Mouse (Mus musculus): Measurements from ENCODE around the gene Prkg1. TPM values are rescaled to one million over a fixed set of nuclear protein-coding genes. Genes with fewer than 3 reads are reported as not detected.

Gene Prkg1
- polyA plus RNA-seq, 1 experiment from 2014 or later: 10.3 TPM

DNA sequence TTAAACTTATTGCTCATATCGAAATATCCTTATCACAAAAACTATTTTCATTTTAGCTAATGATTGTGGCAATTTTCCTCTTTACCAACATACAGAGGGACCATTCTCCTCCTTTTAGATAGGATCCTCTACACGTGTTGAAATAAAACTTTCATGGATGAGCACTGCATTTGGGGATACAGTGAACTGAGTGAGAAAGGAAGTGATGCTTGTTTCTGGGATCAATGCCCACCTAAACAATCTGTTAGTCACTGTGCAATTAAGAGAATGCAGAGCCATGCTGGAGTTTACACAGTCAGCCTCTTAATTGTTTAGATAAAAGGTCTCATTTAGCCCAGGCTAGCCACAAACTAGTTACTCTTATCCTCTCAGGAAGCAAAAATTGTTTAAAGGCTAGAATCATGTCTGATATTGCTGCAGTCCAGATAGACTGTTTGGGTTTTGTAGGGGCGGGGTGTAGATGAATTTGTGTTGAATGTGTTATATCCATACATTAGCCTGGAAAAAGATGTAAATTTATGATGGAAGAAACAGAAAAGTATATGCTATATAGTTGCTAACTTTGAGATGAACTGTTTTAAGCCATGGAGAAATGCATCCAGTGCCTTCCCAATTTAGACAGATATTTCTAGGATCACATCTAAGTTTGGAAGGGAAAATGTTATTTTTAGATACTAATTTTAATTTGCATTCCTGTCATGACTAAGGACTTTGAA lies 1151.5 kb downstream of the Prkg1 start:
- ATAC-seq (ENCODE audit: low read depth): no peak
- no peaks in the 10 kb centered on the region for H3K9me3 ChIP-seq (ENCODE audit: control insufficient read depth, low read length)
- no peak overlapping the region for H3K4me2 ChIP-seq (ENCODE audit: low read depth, low read length)
- WGBS: 77% methylated on average over 3 of the region's 3 CpGs
- H3K36me3 ChIP-seq (ENCODE audit: control insufficient read depth, insufficient read depth, low read length): no peaks in the 10 kb centered on the region
- H3K4me1 ChIP-seq (ENCODE audit: control insufficient read depth, insufficient read depth, low read length): no peaks in the 10 kb centered on the region
- H3K9ac ChIP-seq (replicated peaks; ENCODE audit: low read depth, low read length): no peak overlapping the region
- no peak overlapping the region for H3K4me3 ChIP-seq (ENCODE audit: low read depth, low read length)
- no peak overlapping the region for H3K27ac ChIP-seq (ENCODE audit: low read depth, low read length)
- no peaks in the 10 kb centered on the region for H3K27me3 ChIP-seq (ENCODE audit: control insufficient read depth, insufficient read depth, low read length)

DNA sequence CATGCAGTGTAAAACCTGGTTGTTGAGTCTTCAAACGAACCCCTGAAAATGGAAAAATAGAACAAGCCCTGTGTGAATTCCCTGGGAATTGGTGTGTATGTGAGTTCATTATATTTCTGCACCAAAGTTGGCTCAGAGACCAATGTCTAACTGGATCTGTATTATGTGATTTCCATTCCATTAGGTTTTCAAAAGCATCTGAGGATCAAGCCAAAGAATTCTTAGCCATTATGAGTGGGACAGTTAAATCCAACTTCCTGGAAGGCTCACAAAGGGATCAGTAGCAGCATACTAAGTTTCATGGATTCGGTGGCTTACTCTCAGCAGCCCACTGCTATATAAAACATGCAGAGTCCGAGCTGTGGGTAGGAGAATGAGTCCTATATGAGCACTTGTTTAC lies 1178.5 kb downstream of the Prkg1 start:
- 87% methylated on average over 3 of the region's 3 CpGs for WGBS
- H3K36me3 ChIP-seq (ENCODE audit: control insufficient read depth, insufficient read depth, low read length): no peaks in the 10 kb centered on the region
- no peaks in the 10 kb centered on the region for H3K9me3 ChIP-seq (ENCODE audit: control insufficient read depth, low read length)
- H3K9ac ChIP-seq (replicated peaks; ENCODE audit: low read depth, low read length): no peak overlapping the region
- no peaks in the 10 kb centered on the region for H3K27me3 ChIP-seq (ENCODE audit: control insufficient read depth, insufficient read depth, low read length)
- H3K4me1 ChIP-seq (ENCODE audit: control insufficient read depth, insufficient read depth, low read length): no peaks in the 10 kb centered on the region
- ATAC-seq (ENCODE audit: low read depth): no peak
- no peak overlapping the region for H3K4me2 ChIP-seq (ENCODE audit: low read depth, low read length)
- H3K4me3 ChIP-seq (ENCODE audit: low read depth, low read length): no peak overlapping the region
- no peak overlapping the region for H3K27ac ChIP-seq (ENCODE audit: low read depth, low read length)

DNA sequence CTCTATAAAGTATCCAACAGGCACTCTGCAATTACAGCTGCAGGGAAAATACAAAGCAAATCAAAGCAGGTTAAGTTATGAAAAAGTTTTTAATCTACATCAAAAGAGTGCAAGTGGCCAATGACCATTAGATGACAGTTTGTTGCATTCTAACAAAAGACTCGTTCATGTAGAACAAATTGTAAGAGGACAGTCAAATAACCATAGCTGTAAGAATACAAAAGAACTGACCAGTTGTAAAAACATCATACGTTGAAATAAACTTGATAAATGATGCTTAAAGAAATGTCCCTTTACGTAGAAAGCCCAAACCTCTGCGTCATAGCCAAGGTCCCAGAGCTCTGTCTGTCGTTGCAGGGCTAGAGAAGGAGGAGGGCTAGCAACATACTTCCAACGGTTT lies 1200.3 kb downstream of the Prkg1 start:
- no peaks in the 10 kb centered on the region for H3K9me3 ChIP-seq (ENCODE audit: control insufficient read depth, low read length)
- H3K36me3 ChIP-seq (ENCODE audit: control insufficient read depth, insufficient read depth, low read length): no peaks in the 10 kb centered on the region
- no peak overlapping the region for H3K9ac ChIP-seq (replicated peaks; ENCODE audit: low read depth, low read length)
- WGBS: 30% methylated on average over 6 of the region's 6 CpGs
- ATAC-seq (ENCODE audit: low read depth): no peak
- H3K4me1 ChIP-seq (ENCODE audit: control insufficient read depth, insufficient read depth, low read length): no peaks in the 10 kb centered on the region
- no peak overlapping the region for H3K4me3 ChIP-seq (ENCODE audit: low read depth, low read length)
- H3K27me3 ChIP-seq (ENCODE audit: control insufficient read depth, insufficient read depth, low read length): no peaks in the 10 kb centered on the region
- H3K4me2 ChIP-seq (ENCODE audit: low read depth, low read length): no peak overlapping the region
- H3K27ac ChIP-seq (ENCODE audit: low read depth, low read length): no peak overlapping the region

DNA sequence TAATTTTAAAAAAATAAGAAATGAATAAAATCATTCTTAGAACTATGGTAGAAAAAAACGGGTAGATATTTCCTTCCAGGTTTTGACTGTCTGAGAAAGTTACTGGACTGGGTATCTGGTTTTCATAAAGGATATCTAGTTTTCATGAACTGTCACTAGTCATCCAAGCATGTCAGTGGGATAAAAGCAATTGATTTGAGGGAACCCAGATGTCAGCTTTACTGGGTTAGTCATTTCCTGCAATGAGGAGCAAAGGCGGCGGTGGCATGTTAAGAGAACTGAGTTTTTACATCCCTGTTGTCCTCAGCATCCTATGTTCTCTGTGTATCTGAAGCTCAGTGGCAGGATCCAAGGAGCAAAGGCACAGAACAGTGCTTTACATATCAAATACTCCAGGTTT lies 1201.0 kb downstream of the Prkg1 start:
- Histone ChIP-seq H3K4me2 (ENCODE audit: low read depth, low read length) (no peak overlapping the region), H3K9ac (replicated peaks; ENCODE audit: low read depth, low read length) (no peak overlapping the region), H3K9me3 (ENCODE audit: control insufficient read depth, low read length) (no peaks in the 10 kb centered on the region), H3K4me3 (ENCODE audit: low read depth, low read length) (no peak overlapping the region), H3K27me3 (ENCODE audit: control insufficient read depth, insufficient read depth, low read length) (no peaks in the 10 kb centered on the region), H3K27ac (ENCODE audit: low read depth, low read length) (no peak overlapping the region), H3K4me1 (ENCODE audit: control insufficient read depth, insufficient read depth, low read length) (no peaks in the 10 kb centered on the region), H3K36me3 (ENCODE audit: control insufficient read depth, insufficient read depth, low read length) (no peaks in the 10 kb centered on the region)
- WGBS: 87% methylated on average over 3 of the region's 3 CpGs
- ATAC-seq (ENCODE audit: low read depth): no peak

DNA sequence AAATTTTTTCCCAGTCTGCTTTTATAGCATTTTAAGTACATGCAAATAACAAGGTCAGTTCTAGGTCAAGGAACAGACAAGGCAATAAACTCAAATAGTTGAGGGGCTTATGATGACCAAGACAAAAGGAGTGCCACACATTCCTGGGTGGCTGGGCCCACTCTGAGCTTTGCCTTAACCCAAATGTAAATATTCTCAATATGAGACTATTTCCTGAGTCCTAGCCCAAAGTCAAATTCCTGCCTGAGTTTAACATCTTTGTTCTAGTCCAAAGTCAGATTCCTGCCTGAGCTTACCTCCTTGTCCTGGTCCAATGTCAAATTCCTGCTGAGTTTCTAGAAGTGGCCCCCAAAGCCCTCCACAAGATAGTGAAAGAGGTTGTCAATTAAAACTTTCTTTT lies 1206.8 kb downstream of the Prkg1 start:
- no peak for ATAC-seq (ENCODE audit: low read depth)
- Histone ChIP-seq H3K27ac (ENCODE audit: low read depth, low read length) (no peak overlapping the region), H3K9ac (replicated peaks; ENCODE audit: low read depth, low read length) (no peak overlapping the region), H3K36me3 (ENCODE audit: control insufficient read depth, insufficient read depth, low read length) (no peaks in the 10 kb centered on the region), H3K4me1 (ENCODE audit: control insufficient read depth, insufficient read depth, low read length) (no peaks in the 10 kb centered on the region), H3K4me2 (ENCODE audit: low read depth, low read length) (no peak overlapping the region), H3K9me3 (ENCODE audit: control insufficient read depth, low read length) (no peaks in the 10 kb centered on the region), H3K4me3 (ENCODE audit: low read depth, low read length) (no peak overlapping the region), H3K27me3 (ENCODE audit: control insufficient read depth, insufficient read depth, low read length) (no peaks in the 10 kb centered on the region)

DNA sequence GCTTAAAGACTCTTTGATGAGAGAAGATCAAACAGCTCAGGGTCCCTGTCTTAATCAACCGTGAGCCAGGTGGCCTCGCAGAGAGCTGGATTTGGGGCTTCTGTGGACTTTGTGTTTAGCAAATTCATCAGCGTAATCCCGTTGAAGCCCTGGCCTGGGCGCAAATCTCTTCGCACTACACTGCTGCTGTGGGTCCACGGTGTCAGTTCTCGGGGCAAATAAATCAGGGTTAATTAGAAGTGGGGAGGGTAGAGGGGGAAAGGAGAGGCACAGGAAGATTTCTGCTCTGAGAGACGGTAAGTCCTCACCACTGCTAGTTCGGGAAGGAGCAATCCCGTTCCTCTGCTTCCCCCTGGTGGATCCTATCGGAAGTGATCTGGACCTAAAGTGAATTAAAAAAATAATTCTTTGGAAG lies 1210.4 kb downstream of the Prkg1 start:
- no peaks in the 10 kb centered on the region for H3K9me3 ChIP-seq (ENCODE audit: control insufficient read depth, low read length)
- H3K27me3 ChIP-seq (ENCODE audit: control insufficient read depth, insufficient read depth, low read length): peaks cover under 1% of the 10 kb centered on the region; the same call in 1 of the 2 replicates
- H3K36me3 ChIP-seq (ENCODE audit: control insufficient read depth, insufficient read depth, low read length): no peaks in the 10 kb centered on the region
- under 1% methylated on average over 12 of the region's 12 CpGs for WGBS
- H3K4me2 ChIP-seq (ENCODE audit: low read depth, low read length): peak overlapping the region; percentile 49
- ATAC-seq (ENCODE audit: low read depth): peak; percentile 87
- no peak overlapping the region for H3K27ac ChIP-seq (ENCODE audit: low read depth, low read length)
- H3K4me3 ChIP-seq (ENCODE audit: low read depth, low read length): peak overlapping the region; percentile 20
- peaks cover 9% of the 10 kb centered on the region for H3K4me1 ChIP-seq (ENCODE audit: control insufficient read depth, insufficient read depth, low read length)
- H3K9ac ChIP-seq (replicated peaks; ENCODE audit: low read depth, low read length): peak overlapping the region; percentile 44

DNA sequence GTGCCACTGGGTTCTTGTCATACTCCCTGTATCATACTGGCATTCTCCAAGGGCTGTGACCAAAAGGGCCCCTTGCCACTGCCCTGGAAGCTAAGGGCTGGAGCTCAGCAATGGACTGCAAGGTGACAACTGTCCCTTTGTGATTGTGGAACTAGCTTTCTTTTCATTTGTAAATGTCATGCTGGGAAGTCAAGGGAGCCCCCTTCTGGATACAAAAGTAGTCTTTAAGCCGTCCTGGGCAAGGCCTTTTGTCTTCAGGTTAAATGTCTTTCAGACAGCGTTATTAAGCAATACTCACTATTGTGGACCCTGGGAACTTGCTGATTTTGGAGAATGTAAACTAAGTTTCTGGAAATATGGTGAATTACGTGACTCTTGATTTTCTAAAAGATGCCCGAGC lies 1211.1 kb downstream of the Prkg1 start:
- Histone ChIP-seq H3K27ac (ENCODE audit: low read depth, low read length) (no peak overlapping the region), H3K36me3 (ENCODE audit: control insufficient read depth, insufficient read depth, low read length) (no peaks in the 10 kb centered on the region), H3K4me3 (ENCODE audit: low read depth, low read length) (no peak overlapping the region), H3K27me3 (ENCODE audit: control insufficient read depth, insufficient read depth, low read length) (peaks cover 6% of the 10 kb centered on the region; the same call in 1 of the 2 replicates), H3K9me3 (ENCODE audit: control insufficient read depth, low read length) (no peaks in the 10 kb centered on the region), H3K9ac (replicated peaks; ENCODE audit: low read depth, low read length) (no peak overlapping the region), H3K4me1 (ENCODE audit: control insufficient read depth, insufficient read depth, low read length) (peaks cover 15% of the 10 kb centered on the region), H3K4me2 (ENCODE audit: low read depth, low read length) (no peak overlapping the region)
- WGBS: 4% methylated on average over 4 of the region's 4 CpGs
- no peak for ATAC-seq (ENCODE audit: low read depth)

DNA sequence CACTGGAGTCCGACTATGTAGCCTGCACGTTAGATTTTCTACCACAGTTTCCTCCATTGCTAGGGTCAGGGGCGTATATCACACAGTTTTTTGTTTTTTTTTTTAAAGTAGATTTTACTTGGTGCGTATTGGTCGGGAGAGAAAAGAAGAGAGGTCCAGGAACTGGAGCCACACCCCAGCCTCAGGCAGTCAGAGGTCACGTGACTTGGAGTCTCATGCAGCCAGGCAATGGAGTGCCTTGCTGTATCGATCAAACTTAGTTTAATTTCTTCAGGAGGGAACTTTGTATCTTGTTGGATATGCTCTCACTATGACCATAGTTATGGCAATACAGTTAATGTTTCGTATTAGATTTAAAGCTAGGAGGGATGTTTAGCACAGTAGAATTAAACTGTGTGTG lies 1212.6 kb downstream of the Prkg1 start:
- H3K9me3 ChIP-seq (ENCODE audit: control insufficient read depth, low read length): no peaks in the 10 kb centered on the region
- H3K27me3 ChIP-seq (ENCODE audit: control insufficient read depth, insufficient read depth, low read length): peaks cover 13% of the 10 kb centered on the region
- H3K4me3 ChIP-seq (ENCODE audit: low read depth, low read length): no peak overlapping the region
- H3K4me1 ChIP-seq (ENCODE audit: control insufficient read depth, insufficient read depth, low read length): peaks cover 15% of the 10 kb centered on the region
- H3K4me2 ChIP-seq (ENCODE audit: low read depth, low read length): no peak overlapping the region
- no peaks in the 10 kb centered on the region for H3K36me3 ChIP-seq (ENCODE audit: control insufficient read depth, insufficient read depth, low read length)
- no peak for ATAC-seq (ENCODE audit: low read depth)
- WGBS: 71% methylated on average over 8 of the region's 8 CpGs
- H3K9ac ChIP-seq (replicated peaks; ENCODE audit: low read depth, low read length): no peak overlapping the region
- no peak overlapping the region for H3K27ac ChIP-seq (ENCODE audit: low read depth, low read length)

DNA sequence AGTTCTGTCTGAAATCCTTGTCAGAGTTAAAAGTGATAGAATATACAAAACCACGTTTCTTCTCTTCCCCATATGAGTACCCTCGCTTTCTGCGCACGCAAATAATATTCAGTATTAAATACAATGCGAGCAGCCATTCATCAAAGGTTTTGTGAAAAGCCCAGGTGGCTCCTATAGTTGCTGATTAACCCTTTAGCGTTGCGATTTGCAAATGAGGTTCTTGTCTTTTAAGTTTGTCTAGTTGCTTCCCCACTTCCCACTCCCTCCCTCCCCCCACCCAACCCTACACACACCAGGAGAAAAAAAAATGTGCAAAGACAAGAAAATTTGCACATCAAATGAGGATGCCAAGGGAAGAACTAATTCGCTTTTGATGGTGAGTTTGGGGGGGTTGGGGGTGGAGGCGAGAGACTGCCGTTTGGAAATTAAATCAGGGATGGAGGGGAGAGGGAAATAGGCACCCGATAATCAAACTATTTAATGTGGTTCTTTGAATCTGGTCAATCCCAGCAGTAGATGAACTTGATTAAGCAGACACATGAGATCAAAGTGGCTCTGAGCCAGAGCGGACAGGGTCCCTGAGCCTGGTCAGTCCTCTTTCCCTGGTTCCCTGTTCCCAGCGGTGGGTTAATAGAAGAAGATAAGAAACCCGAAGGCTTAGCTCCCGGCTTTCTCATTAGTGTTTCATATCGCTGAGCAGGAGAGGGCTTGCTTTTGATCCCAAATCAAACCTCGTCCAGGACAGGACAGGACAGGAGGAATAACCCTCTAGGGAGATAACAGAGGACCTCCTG lies 1214.8 kb downstream of the Prkg1 start:
- H3K4me1 ChIP-seq (ENCODE audit: control insufficient read depth, insufficient read depth, low read length): peaks cover 15% of the 10 kb centered on the region
- no peak overlapping the region for H3K27ac ChIP-seq (ENCODE audit: low read depth, low read length)
- H3K36me3 ChIP-seq (ENCODE audit: control insufficient read depth, insufficient read depth, low read length): no peaks in the 10 kb centered on the region
- ATAC-seq (ENCODE audit: low read depth): no peak
- H3K27me3 ChIP-seq (ENCODE audit: control insufficient read depth, insufficient read depth, low read length): peaks cover 19% of the 10 kb centered on the region
- peak overlapping the region; percentile 62 for H3K4me2 ChIP-seq (ENCODE audit: low read depth, low read length)
- H3K4me3 ChIP-seq (ENCODE audit: low read depth, low read length): peak overlapping the region; percentile 30
- H3K9me3 ChIP-seq (ENCODE audit: control insufficient read depth, low read length): no peaks in the 10 kb centered on the region
- 2% methylated on average over 17 of the region's 17 CpGs for WGBS
- H3K9ac ChIP-seq (replicated peaks; ENCODE audit: low read depth, low read length): 0 out of 2 replicates have a peak overlapping the region, but pooled peaks have one; percentile 39
